Mouse (Mus musculus): Measurements from ENCODE around the gene Tenm3. TPM values are rescaled to one million over a fixed set of nuclear protein-coding genes. Genes with fewer than 3 reads are reported as not detected.

Tenm3 gene
- polyA plus RNA-seq, 1 experiment from 2014 or later, result 49.6 TPM

DNA sequence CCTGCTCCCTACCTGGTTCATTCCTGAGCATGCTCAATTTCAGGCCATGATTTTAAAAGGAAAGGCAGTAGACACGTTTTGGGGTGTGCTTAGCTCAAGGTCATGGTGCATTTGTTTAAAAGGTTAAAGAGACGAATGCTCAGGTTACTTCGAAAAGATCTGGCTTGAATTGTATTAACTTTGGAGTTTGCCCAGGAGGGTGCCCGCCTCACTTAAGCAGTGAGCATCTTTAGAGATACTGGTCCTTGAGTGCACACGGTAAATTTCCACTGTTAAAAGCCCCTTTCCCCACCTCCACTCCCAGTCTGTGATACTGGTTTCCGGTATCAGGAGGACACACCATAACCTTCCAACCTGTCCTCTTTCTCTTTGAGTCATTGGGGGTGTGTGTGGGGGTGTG lies 629.4 kb downstream of the Tenm3 start:
- 55% methylated on average over 6 of the region's 6 CpGs for WGBS
- Histone ChIP-seq H3K4me1 (no peaks in the 10 kb centered on the region), H3K27ac (no peak overlapping the region), H3K9ac (no peak overlapping the region), H3K36me3 (replicated peaks) (no peaks in the 10 kb centered on the region), H3K27me3 (replicated peaks) (peaks cover 7% of the 10 kb centered on the region; the same call in 1 of the 2 replicates), H3K9me3 (no peaks in the 10 kb centered on the region), H3K4me3 (no peak overlapping the region), H3K4me2 (no peak overlapping the region)
- ATAC-seq (replicated peaks), result no peak

DNA sequence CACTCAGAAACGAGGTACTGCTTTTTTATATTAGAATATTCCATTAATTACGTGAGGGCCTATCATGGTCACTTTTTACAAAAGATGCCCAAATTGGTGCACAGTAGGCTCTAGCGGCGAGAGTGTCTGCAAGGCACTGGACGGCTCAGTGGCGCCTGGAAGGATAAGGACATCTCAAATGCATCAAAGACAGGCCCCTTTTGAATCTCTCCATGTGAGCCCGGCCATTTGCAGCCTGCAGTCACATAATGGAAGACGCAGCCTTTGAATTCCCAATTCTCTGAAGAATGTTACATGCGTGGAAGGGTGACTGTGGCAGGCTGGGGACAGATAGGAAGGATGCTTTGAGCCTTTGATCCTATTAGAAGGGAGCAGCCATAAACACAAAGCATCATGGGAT lies 631.8 kb downstream of the Tenm3 start:
- 49% methylated on average over 9 of the region's 9 CpGs for WGBS
- Histone ChIP-seq H3K9me3 (no peaks in the 10 kb centered on the region), H3K27me3 (replicated peaks) (peaks cover 7% of the 10 kb centered on the region; the same call in 1 of the 2 replicates), H3K27ac (peak overlapping the region; percentile 13; the same call in 1 of the 2 replicates), H3K4me2 (no peak overlapping the region), H3K4me3 (no peak overlapping the region), H3K4me1 (no peaks in the 10 kb centered on the region), H3K9ac (no peak overlapping the region), H3K36me3 (replicated peaks) (no peaks in the 10 kb centered on the region)
- peak; percentile 48; the same call in 1 of the 2 replicates for ATAC-seq (replicated peaks)

DNA sequence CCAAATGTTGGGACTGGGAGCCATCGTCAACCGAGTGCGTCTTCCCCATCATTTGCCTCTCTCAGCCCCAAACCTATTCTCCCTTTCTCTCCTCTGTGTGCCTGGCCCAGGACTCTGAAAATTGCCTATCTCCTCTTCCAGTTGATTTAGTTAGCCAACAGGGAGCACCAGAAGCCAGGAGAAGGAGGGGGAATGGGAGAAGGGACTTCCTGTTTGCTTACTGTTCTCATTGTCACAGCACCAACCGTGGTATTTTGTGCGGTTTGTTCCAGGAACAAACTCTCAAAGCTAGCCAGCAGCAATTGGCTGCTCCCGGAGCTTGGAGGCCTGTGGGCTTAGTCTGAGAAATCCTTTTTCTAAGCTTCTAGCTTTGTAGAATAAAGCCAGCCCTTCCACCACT lies 636.2 kb downstream of the Tenm3 start:
- H3K4me1 ChIP-seq, result peaks cover 7% of the 10 kb centered on the region; the same call in 1 of the 2 replicates

DNA sequence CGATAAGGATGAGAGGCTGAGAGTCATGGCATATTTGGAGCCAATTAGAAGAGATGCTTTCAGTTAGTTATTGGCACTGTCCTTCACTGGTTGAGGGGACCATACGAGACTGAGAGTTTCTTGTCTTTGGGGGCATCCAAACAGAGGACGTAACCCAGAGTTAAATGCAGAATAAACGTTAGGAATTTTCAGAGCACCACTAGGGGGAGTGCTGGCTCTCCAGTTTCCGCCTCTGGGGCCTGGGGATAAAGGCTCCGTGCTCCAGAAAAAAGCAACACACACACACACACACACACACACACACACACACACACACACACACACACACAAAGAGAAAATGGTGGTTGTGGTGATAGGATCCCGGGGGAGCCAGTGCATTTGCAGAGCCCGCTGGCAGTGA lies 636.8 kb downstream of the Tenm3 start:
- Histone ChIP-seq H3K9me3 (no peaks in the 10 kb centered on the region), H3K4me1 (peaks cover 7% of the 10 kb centered on the region; the same call in 1 of the 2 replicates), H3K36me3 (replicated peaks) (no peaks in the 10 kb centered on the region), H3K4me3 (no peak overlapping the region), H3K4me2 (no peak overlapping the region), H3K27me3 (replicated peaks) (no peaks in the 10 kb centered on the region), H3K27ac (no peak overlapping the region), H3K9ac (no peak overlapping the region)
- 69% methylated on average over 8 of the region's 8 CpGs for WGBS
- no peak for ATAC-seq (replicated peaks)

More for the DNA sequence above, 636.2 kb downstream of the Tenm3 start:
- no peak for ATAC-seq (replicated peaks)
- H3K36me3 ChIP-seq (replicated peaks), result no peaks in the 10 kb centered on the region
- H3K4me2 ChIP-seq, result no peak overlapping the region
- WGBS, result 66% methylated on average over 6 of the region's 6 CpGs
- no peak overlapping the region for H3K27ac ChIP-seq
- H3K9me3 ChIP-seq, result no peaks in the 10 kb centered on the region
- no peak overlapping the region for H3K9ac ChIP-seq
- H3K4me3 ChIP-seq, result no peak overlapping the region
- H3K27me3 ChIP-seq (replicated peaks), result no peaks in the 10 kb centered on the region

DNA sequence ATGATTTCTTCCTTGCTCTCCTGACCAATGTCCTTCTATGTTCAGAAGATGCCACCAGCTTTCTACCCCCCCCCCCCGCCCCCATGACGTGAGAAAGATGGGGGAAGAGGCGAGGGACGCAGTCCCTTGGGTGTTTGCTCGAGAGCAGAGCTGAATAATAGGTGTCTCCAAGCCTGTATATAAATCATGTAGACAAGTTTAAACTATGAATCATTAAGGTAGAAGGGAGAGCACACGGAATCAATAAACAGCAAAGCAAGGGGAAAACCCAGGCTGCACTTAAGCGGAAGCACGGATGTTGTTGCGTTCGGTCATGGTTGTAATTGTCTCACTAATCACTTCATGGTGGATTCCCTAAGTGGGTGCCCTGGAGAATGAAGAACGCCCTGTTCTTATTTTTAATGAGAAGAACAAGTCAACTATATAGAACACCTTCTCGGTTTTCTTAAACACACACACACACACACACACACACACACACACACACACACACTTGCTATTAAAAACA lies 638.9 kb downstream of the Tenm3 start:
- no peak overlapping the region for H3K4me3 ChIP-seq
- WGBS, result 64% methylated on average over 12 of the region's 12 CpGs
- no peaks in the 10 kb centered on the region for H3K36me3 ChIP-seq (replicated peaks)
- peaks cover 7% of the 10 kb centered on the region; the same call in 1 of the 2 replicates for H3K4me1 ChIP-seq
- no peaks in the 10 kb centered on the region for H3K27me3 ChIP-seq (replicated peaks)
- H3K4me2 ChIP-seq, result no peak overlapping the region
- no peaks in the 10 kb centered on the region for H3K9me3 ChIP-seq
- no peak overlapping the region for H3K27ac ChIP-seq
- H3K9ac ChIP-seq, result no peak overlapping the region
- ATAC-seq (replicated peaks), result no peak

DNA sequence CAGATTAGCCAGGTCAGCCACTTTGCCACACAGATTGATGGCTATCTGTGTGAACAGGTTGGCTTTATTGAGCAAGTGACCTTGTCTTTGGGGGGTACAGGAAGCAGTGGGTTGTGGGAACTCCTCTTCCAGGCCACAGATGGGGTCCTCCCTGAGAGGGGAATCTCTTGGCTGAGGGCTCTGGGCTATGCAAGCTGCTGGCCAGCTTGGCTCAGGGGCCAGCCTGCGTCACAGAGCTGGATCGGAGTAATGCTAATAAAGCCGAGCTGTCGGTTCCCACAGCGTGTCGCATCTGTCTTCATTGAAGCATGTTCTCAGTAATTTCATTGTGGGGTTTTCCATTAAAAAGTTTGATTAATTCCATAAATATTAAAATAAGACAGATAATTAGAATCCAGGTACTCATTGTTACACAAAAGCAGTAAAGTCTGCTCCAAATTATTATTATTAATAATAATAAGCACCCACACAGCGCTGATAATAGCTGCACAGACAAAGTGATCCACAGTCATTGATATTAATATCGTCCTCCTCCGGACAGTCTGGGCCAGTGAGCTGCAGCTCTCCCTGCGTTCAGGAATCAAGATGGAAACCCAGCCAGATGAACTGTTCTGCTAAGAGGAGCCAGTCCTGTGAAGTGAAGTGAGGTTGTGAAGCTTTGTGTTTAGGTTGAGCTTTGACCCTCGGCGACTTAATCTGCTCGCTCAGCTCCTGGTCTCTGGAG lies 639.5 kb downstream of the Tenm3 start:
- H3K36me3 ChIP-seq (replicated peaks), result no peaks in the 10 kb centered on the region
- no peak overlapping the region for H3K4me2 ChIP-seq
- 58% methylated on average over 13 of the region's 13 CpGs for WGBS
- H3K27me3 ChIP-seq (replicated peaks), result no peaks in the 10 kb centered on the region
- no peak overlapping the region for H3K4me3 ChIP-seq
- H3K9me3 ChIP-seq, result no peaks in the 10 kb centered on the region
- peaks cover 7% of the 10 kb centered on the region; the same call in 1 of the 2 replicates for H3K4me1 ChIP-seq
- ATAC-seq (replicated peaks), result 0 out of 2 replicates have a peak, but pooled peaks have one; percentile 57
- H3K27ac ChIP-seq, result no peak overlapping the region
- no peak overlapping the region for H3K9ac ChIP-seq

DNA sequence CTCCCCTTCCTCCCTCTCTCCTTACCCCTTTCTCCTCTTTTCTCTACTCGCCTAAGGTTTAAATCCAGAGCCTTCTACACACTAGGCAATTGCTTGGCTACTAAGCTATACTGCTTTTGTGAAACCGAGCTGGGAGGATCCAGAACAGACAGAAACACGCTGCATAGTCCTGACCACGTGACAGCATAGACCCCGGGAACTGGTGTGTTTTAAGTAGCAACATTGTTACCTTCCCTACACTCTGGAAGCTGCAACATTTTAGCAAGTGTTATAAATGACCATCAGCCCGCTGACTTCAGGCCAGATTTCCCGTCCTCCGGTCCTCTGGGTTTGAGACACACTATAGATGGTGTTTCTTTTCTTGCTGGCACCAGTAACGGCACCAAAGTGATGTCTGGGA lies 640.1 kb downstream of the Tenm3 start:
- no peak; the same call in 1 of the 2 replicates for ATAC-seq (replicated peaks)
- Histone ChIP-seq H3K4me1 (peaks cover 7% of the 10 kb centered on the region; the same call in 1 of the 2 replicates), H3K27ac (no peak overlapping the region), H3K4me3 (no peak overlapping the region), H3K27me3 (replicated peaks) (no peaks in the 10 kb centered on the region), H3K9ac (no peak overlapping the region), H3K9me3 (no peaks in the 10 kb centered on the region), H3K36me3 (replicated peaks) (no peaks in the 10 kb centered on the region), H3K4me2 (no peak overlapping the region)
- 72% methylated on average over 9 of the region's 9 CpGs for WGBS

DNA sequence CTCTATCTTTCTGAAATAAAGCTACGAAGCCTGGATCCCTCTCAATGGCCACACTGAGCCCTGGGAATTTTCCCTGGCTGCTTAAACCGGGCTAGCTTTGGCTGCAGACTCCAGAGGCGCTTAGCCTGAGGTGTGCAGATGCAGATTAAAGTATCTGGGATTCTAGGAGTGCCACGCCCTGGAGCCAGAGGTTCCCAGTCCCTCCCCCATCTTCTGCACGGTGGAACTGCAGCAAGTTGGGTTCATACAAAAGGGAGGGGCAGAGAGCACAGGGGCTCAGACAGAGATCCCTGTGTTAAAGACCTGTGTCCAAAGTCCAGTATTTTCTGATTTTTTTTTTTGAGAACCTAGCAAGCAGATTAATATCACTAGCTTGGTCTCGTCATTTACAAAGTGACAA lies 640.6 kb downstream of the Tenm3 start:
- no peak for ATAC-seq (replicated peaks)
- Histone ChIP-seq H3K27ac (no peak overlapping the region), H3K4me3 (no peak overlapping the region), H3K9me3 (no peaks in the 10 kb centered on the region), H3K4me2 (no peak overlapping the region), H3K27me3 (replicated peaks) (no peaks in the 10 kb centered on the region), H3K9ac (no peak overlapping the region), H3K4me1 (peaks cover 7% of the 10 kb centered on the region; the same call in 1 of the 2 replicates), H3K36me3 (replicated peaks) (no peaks in the 10 kb centered on the region)
- 45% methylated on average over 6 of the region's 6 CpGs for WGBS

DNA sequence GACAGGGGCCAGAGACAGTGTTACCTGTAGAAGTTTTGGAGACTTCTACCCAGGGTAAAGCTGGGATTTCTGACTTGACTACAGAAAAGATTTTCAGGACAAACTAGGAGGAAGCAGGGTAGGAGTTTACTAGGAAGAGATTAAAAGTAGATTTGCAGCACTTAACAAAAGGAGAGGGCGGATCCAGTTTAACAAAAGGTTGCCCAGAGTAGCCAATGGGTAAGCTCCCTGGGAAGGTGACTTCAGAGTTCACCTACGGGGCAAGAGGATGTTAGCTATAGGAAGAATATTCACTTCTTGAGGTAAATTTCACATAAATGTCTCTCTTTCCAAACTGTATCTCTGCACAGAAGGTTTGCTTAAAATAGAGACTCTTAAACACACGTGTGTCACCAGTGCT lies 641.1 kb downstream of the Tenm3 start:
- Histone ChIP-seq H3K36me3 (replicated peaks) (no peaks in the 10 kb centered on the region), H3K4me3 (no peak overlapping the region), H3K27ac (no peak overlapping the region), H3K4me1 (peaks cover 7% of the 10 kb centered on the region; the same call in 1 of the 2 replicates), H3K27me3 (replicated peaks) (no peaks in the 10 kb centered on the region), H3K4me2 (no peak overlapping the region), H3K9me3 (no peaks in the 10 kb centered on the region), H3K9ac (no peak overlapping the region)
- WGBS, result 50% methylated on average over 3 of the region's 3 CpGs
- no peak for ATAC-seq (replicated peaks)

DNA sequence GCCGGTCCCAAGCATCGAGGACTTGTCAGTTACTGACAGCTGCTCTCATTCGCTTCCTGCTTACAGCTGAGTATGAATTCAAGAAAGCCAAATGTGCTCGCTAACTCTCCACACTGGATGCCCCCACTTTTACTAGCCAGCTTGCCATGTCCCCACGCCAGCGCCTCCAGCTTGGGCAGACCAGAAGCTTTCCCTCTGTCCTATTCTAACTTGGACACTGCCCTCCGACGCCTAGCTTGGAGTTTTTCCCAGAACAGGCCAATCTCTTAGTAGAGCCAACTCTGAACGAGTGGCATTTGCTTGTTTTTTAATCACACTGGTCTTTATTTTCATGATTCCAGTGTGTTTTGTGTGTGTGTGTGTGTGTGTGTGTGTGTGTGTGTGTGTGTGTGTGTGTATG lies 644.6 kb downstream of the Tenm3 start:
- H3K9me3 ChIP-seq, result no peaks in the 10 kb centered on the region
- 93% methylated on average over 9 of the region's 9 CpGs for WGBS
- no peak overlapping the region for H3K4me2 ChIP-seq
- no peak for ATAC-seq (replicated peaks)
- H3K27ac ChIP-seq, result no peak overlapping the region
- H3K4me1 ChIP-seq, result peaks cover 7% of the 10 kb centered on the region; the same call in 1 of the 2 replicates
- no peak overlapping the region for H3K9ac ChIP-seq
- H3K27me3 ChIP-seq (replicated peaks), result no peaks in the 10 kb centered on the region
- H3K4me3 ChIP-seq, result no peak overlapping the region
- H3K36me3 ChIP-seq (replicated peaks), result no peaks in the 10 kb centered on the region

DNA sequence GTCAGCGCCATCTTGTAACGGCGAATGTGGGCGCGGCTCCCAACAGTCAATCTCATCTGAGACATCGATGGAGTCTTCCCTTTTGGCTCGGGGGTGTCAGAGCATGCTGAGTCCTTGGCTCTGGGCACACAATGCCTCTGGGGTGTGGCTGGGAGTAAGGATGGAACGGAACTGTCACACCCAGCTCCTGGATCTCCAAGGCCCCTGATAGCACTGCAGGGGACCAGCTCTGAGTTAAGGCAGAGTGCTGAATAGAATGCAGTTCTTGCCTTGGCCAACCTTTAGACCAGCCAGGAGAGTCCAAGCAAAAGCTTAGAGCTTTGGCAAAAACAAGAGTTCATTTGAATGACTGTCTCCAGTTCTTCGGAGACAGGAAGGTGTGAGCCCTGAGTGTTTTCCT lies 647.8 kb downstream of the Tenm3 start:
- Histone ChIP-seq H3K36me3 (replicated peaks) (no peaks in the 10 kb centered on the region), H3K27me3 (replicated peaks) (no peaks in the 10 kb centered on the region), H3K4me1 (no peaks in the 10 kb centered on the region), H3K4me3 (no peak overlapping the region), H3K9ac (no peak overlapping the region), H3K9me3 (no peaks in the 10 kb centered on the region), H3K4me2 (no peak overlapping the region), H3K27ac (no peak overlapping the region)
- WGBS, result 96% methylated on average over 9 of the region's 9 CpGs
- ATAC-seq (replicated peaks), result no peak

DNA sequence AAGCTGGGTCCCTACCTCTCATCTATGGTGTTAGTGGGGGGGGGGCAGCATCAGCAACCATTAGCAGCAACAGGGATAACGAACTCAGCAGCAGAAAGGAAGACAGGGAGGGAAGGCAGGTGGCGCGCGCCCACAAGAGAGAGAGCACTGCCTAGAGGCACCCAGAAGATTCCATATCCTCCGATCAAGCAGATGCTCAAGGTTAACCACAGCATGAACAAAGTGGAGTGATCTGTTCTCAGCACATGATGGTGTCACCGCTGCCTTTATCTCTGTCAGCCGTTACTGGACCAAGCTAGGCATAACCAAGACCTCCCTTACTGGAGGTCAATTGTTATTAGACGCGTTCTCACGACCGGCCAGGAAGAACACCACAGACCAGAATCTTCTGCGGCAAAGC lies 655.2 kb downstream of the Tenm3 start:
- H3K27ac ChIP-seq, result no peak overlapping the region
- no peak overlapping the region for H3K4me2 ChIP-seq
- no peaks in the 10 kb centered on the region for H3K27me3 ChIP-seq (replicated peaks)
- H3K9me3 ChIP-seq, result no peaks in the 10 kb centered on the region
- 98% methylated on average over 12 of the region's 12 CpGs for WGBS
- no peak overlapping the region for H3K4me3 ChIP-seq
- ATAC-seq (replicated peaks), result no peak
- H3K4me1 ChIP-seq, result no peaks in the 10 kb centered on the region
- H3K36me3 ChIP-seq (replicated peaks), result no peaks in the 10 kb centered on the region
- H3K9ac ChIP-seq, result no peak overlapping the region

DNA sequence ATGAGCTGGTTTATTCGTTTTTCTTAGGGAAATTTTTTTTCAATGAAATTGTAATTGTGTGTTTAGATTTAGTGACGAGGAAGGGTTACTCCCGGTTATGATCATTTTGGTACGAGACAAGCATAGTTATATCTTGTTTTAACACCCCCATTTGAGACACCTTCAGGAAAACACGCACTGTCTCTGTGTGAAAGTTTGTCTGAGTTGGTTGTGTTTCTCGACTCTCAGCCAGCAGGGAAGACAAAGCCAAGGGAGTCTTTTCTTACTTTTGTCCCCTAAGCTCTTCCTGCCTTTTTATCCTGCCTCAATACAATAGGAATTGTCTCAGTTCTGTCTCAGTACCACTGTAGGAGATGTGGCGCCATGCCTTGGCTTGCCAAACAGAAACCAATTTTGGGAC lies 660.0 kb downstream of the Tenm3 start:
- ATAC-seq (replicated peaks), result no peak
- H3K27ac ChIP-seq, result no peak overlapping the region
- peaks cover 4% of the 10 kb centered on the region; the same call in 1 of the 2 replicates for H3K4me1 ChIP-seq
- H3K4me2 ChIP-seq, result no peak overlapping the region
- no peaks in the 10 kb centered on the region for H3K9me3 ChIP-seq
- 73% methylated on average over 7 of the region's 7 CpGs for WGBS
- no peak overlapping the region for H3K9ac ChIP-seq
- H3K27me3 ChIP-seq (replicated peaks), result no peaks in the 10 kb centered on the region
- no peaks in the 10 kb centered on the region for H3K36me3 ChIP-seq (replicated peaks)
- H3K4me3 ChIP-seq, result no peak overlapping the region
